Mouse (Mus musculus) T-cell, adult 2 months (primary cell): Measurements from ENCODE around the gene Syk.

ENCODE experiments used
- DNase-seq: peaks from one replicate; pipeline ENCODE4 v3.0.0; 2022; ENCODE audit warnings: low spot score

Syk gene

DNA sequence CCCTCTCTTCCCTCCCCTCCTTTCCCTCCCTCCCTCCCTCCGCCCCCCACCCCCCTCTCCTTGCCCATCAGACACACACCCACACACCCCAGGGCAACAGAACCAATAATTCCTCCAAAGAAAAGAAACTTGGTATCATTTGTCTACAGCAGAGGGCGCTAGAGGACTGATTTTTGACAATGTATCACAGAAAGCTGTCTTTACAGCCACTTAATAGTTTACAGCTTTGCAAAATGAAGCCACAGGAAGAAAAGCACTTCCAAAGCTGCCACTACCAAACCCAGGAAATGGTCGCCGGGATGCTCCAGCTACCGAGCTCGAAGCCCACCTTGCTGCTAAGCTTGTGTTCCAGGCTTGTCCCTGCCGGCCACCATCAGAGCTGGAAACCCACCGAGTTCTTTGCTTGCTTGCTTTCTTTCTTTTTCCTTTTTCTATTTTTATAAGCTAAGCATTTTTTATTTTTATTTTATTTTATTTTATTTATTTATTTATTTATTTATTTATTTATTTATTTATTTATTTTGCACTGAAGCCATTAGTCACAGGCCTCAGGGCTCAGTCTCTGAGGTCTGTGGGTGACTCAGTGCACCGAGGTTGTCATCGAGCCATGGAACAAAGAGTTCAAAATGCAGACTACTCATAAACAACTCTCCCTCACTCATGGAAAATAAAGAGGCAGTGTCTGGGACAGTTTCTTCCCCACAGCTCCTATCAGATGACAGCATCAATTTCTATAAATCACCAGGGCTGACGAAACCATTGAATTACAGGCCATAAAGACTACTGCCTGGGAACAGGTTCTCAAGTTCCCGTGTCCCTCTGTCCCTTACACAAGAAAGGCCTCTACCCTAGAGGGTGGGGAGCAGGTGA, 68.6 kb downstream of the Syk start:
- DNase-seq, result peak; percentile 31

DNA sequence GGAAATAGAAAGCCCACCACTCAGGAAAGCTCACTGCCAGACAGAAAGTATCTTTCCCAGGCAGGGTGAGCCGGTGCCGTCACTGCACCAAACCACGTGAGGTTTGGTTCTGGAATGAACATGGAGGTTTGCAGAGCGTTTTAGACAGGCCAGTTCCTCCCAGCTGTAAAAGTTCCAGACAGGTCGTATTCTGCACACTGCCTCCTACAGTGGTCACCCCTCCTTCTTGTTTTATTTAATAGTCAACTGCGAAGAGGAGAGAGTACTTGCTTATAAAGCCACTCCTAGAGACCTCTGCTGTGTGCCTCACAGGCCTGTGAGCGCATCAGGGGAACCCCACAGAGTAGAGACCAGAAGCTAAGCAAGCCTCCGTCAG, 69.3 kb downstream of the Syk start:
- DNase-seq, result no peak

DNA sequence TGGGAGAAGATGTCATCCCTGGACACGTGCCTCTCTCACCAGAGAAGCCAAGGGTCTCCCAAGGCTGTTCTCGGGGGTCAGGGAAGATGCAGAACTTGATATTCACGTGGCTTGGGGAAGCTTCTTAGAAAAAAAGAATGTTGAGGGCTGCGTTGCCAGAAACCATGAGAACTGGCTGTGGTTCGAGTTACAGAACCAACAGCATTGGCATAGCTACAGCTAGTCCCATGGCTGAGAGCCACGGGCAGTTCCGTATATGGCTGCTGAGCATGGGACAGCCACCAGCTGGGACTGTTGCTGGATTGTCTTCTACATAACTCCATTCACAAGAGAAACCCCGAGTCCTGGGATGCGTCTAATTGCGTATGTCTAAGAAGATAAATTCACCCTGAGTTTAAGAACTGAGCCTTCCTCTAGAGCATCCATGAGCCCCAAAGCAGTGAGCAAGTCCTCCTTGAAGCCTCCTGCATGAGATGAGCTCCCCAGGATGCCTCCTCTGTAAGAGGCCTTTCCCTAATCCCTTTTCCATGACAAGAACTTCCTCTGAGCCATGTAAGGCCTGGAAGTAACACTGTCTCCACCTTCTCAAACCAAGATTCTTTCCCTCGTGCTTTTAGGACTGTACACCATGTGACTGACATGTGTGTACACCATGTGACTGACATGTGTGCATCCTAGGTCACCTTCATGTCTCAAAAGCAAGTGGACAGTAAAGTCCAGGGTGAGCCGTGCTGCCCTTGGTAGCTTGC, 71.3 kb downstream of the Syk start:
- DNase-seq, result no peak

GRCm38 (mm10) chr13:52654830-52655308, 71.9 kb downstream of the Syk start:
- DNase-seq, result no peak

DNA sequence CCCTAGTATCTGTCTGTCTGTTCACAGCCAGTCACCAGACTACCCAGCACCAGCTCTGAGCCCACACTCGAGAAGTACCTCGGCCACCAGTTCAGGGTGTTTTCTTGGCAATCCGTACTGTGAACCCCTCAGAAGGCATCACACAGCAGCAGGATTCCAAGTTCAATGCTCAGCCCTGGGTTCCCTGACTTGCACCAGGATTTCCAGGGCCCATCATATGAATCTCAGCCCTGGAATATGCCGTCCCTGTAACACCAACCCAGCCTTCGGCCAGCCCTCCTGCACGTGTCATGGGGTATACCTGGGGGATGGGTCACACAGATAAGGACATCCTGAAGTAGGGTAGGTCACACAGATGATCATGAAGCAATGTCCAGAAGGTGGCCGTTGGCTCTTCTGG, 75.0 kb downstream of the Syk start:
- no peak for DNase-seq

- DNase-seq, result peak; percentile 58
Measured at GRCm38 (mm10) chr13:52658477-52658876, 75.5 kb downstream of the Syk start.

DNA sequence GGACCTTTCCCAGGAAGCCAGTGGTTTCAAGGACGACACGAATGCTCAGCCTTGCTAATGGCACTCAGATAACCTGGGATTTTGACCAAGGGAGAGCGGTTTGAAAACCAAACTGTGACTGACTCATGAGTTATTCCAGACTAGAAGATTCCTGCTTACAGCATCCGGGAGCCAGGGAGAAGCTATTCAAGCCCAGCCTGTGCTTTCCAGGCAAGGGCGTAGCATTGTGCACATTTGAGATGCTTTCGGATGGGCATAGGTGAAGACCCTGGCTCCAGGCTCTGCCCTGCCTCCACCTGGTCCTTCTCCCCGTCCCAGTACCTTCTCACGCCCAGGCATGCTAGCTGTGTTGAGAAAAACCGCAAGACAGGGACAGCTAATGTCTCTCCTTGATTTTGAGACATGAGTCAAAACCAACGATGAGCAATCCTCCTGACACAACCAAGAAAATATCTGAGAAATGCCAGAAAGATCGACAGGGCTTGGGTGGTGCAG, 76.2 kb downstream of the Syk start:
- DNase-seq, result no peak

GRCm38 (mm10) chr13:52669889-52670288, 86.9 kb downstream of the Syk start:
- no peak for DNase-seq

- no peak for DNase-seq
Measured at GRCm38 (mm10) chr13:52673272-52673671, 90.3 kb downstream of the Syk start.

DNA sequence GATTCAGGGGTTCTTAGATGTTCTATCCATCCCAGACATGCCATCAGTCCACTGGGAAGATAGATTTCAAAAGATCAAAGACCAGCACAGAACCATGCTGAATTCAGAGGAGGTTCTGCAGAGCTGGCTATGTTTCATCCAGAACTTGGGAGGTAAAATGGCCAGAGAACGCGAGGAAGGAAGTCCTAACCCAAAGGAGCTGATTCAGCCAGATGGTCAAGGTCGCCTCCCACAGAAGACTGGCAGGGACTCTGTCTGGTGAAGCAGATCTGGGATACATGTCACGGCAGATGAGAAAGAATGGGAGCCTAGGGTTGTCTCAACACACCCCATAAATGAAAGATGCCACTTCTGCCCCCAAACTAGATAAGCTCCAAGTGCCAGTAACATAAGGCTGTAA, 90.9 kb downstream of the Syk start:
- no peak for DNase-seq

DNA sequence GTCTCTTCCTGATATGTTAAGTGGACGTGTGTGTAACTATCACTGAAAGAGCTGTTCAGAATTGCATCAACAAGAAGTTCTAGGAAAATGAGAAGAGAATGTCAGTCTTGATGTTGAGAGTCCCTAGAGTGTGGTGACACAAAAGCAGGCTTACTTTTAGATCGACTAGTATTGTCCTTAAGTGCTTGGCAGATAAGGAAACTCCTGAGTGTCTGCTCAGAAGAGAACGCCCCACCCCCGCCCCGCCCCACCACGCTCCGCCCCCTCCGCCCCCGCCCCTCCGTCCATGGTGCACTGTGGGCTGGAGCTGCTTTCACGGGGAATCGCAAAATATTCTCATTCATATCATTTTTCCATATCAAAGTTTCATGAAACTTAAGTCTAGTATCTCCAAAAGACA, 91.9 kb downstream of the Syk start:
- DNase-seq, result no peak

- no peak for DNase-seq
Measured at GRCm38 (mm10) chr13:52675526-52676294, 92.7 kb downstream of the Syk start.

DNA sequence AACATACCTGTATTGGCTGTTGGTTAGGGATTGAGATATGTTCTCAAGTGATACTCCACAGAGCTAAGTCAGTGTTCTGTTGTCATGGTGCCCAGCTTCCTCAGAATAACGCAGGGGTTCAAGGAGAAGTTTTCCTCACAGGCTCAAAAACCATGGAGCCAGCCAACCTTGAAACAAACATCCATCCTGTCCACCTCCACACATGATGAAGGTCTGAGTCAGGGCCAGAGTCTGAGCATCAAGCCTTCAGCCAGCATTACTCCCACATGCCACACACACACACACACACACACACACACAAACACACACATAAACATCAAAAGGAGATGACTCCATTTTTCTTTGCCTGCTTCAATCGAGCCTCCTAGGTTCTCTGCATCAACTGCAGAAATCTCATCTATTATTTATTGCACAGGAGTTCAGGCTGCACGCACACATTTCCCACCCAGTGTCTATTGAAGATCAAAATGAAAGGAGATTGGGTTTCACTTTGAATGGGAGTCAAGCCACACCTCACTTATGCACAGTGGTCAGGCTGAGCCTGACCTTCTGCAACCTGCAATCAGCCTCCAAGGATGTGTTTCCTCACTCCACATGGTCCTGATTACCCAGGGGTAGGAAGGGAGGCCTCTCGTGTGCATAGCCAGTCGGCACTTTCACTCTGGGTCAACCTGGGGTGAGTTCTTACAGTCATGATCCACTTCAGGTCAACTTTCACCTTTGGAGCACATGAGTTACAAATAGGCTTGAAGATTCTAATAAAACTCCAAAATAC, 93.9 kb downstream of the Syk start:
- DNase-seq, result no peak

DNA sequence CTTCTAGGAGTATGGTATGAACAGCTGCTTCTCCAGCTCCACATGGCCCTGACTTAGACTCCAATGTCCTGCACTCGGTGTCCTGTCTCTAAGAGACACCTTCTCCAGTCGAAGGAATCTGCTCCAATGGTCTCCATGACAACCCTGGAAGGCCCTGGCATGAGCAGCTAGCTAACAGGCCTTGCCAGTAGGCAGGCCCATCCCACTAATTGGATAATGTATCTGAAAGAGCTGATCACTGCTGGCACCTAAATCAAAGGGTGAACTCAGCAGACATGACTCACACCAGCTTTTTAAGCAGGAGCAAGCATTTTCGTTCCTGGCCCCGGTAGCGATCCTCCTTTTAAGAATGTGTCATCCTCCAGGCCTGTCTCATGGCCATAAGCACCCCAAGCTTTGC, 96.9 kb downstream of the Syk start:
- DNase-seq, result no peak

GRCm38 (mm10) chr13:52682107-52682506, 99.1 kb downstream of the Syk start:
- DNase-seq, result no peak

GRCm38 (mm10) chr13:52690425-52690824, 107.5 kb downstream of the Syk start:
- no peak for DNase-seq

- no peak for DNase-seq
Measured at GRCm38 (mm10) chr13:52692311-52692710, 109.3 kb downstream of the Syk start.

DNA sequence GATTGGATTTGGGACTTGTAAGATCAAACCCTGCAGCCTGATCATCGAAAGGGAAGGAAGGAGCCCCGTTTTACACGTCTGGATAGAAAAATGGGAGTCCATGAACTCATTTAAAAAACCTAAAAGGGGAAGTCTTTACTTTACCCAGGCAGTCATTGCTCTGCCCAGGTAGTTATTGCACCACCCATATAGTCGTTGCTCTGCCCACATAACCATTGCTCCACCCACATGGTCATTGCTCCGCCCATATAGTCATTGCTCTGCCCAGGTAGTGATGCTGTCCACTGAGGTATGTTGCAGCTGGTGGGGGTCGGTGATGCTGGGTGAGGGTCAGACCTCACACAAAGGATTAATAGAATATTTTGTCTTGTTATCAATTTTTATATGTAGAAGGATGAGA, 111.9 kb downstream of the Syk start:
- no peak for DNase-seq
